Mouse (Mus musculus) frontal cortex, postnatal 25 days (tissue): ENCODE results near the gene Usp36.
A peak's percentile ranks its signal among the peaks of the same experiment; 100 is the strongest.

Experiments
- DNase-seq, 2 experiments: peaks; one replicate each; pipeline ENCODE4 v3.0.0; 2022; ENCODE audit warnings: low spot score in 2 of 2

Usp36 gene

GRCm38 (mm10) chr11:118298810-118299209 lies 8.8 kb upstream of the Usp36 start:
- no peak for DNase-seq

- no peak for DNase-seq
Measured at GRCm38 (mm10) chr11:118297967-118298366, 7.9 kb upstream of the Usp36 start.

- DNase-seq = no peak
Measured at GRCm38 (mm10) chr11:118295026-118295425, 5.0 kb upstream of the Usp36 start.

- DNase-seq = no peak
Measured at GRCm38 (mm10) chr11:118292671-118293070, 2.6 kb upstream of the Usp36 start.

GRCm38 (mm10) chr11:118289562-118289961 lies 482 bp downstream of the Usp36 start:
- no peak for DNase-seq

- DNase-seq = no peak
Measured at GRCm38 (mm10) chr11:118289037-118289511, 970 bp downstream of the Usp36 start.

- no peak for DNase-seq
Measured at GRCm38 (mm10) chr11:118287573-118287972, 2.5 kb downstream of the Usp36 start.

GRCm38 (mm10) chr11:118286434-118286833 lies 3.6 kb downstream of the Usp36 start:
- DNase-seq = no peak

- DNase-seq = no peak
Measured at GRCm38 (mm10) chr11:118285791-118286190, 4.3 kb downstream of the Usp36 start.

- no peak for DNase-seq
Measured at GRCm38 (mm10) chr11:118280218-118280617, 9.8 kb downstream of the Usp36 start.

GRCm38 (mm10) chr11:118276328-118276727 lies 13.7 kb downstream of the Usp36 start:
- no peak for DNase-seq

GRCm38 (mm10) chr11:118275092-118275491 lies 15.0 kb downstream of the Usp36 start:
- no peak for DNase-seq

GRCm38 (mm10) chr11:118269827-118270226 lies 20.2 kb downstream of the Usp36 start:
- no peak for DNase-seq

GRCm38 (mm10) chr11:118266666-118267046 lies 23.4 kb downstream of the Usp36 start:
- no peak for DNase-seq

GRCm38 (mm10) chr11:118266044-118266665 lies 23.9 kb downstream of the Usp36 start:
- DNase-seq = no peak

GRCm38 (mm10) chr11:118265621-118266020 lies 24.4 kb downstream of the Usp36 start:
- no peak for DNase-seq

- no peak for DNase-seq
Measured at GRCm38 (mm10) chr11:118263146-118263545, 26.9 kb downstream of the Usp36 start.

- no peak for DNase-seq
Measured at GRCm38 (mm10) chr11:118260081-118260480, 30.0 kb downstream of the Usp36 start.

GRCm38 (mm10) chr11:118259580-118259979 lies 30.5 kb downstream of the Usp36 start:
- no peak for DNase-seq

GRCm38 (mm10) chr11:118256371-118256770 lies 33.7 kb downstream of the Usp36 start:
- DNase-seq = no peak

GRCm38 (mm10) chr11:118254159-118254951 lies 35.7 kb downstream of the Usp36 start:
- peak in 1 of 2 experiments; percentile 29 for DNase-seq

- DNase-seq = no peak
Measured at GRCm38 (mm10) chr11:118253447-118254158, 36.4 kb downstream of the Usp36 start.

- DNase-seq = no peak
Measured at GRCm38 (mm10) chr11:118249012-118249383, 41.0 kb downstream of the Usp36 start.
